Comparison of ENCODE assay signal across 14 mouse cellular contexts in genomic region chr12:117151611-117152010, GRCm38 (mm10).
DNase-seq lines count a peak whose midpoint lies in the region; ATAC-seq and TF ChIP-seq lines count a peak whose summit lies in the region.
"Had no signal": no experiment of that assay in that cellular context is flagged by ENCODE, and none has a peak within 500 bp of the region (broad histone marks: within the 10 kb centered on the region; RNA-seq: fewer than 3 reads in every experiment).

No protein-coding gene starts in this region.

- ATAC-seq in forebrain, postnatal 0 days: no peak
- ATAC-seq in midbrain, embryonic 11.5 days (ENCODE audit: low FRiP score): peak; percentile 41
- ATAC-seq: Patski had no signal

- DNase-seq in ES-CJ7 (ENCODE audit: low read depth, low spot score): peak; percentile 9
- peak; percentile 36 for DNase-seq in embryo, embryonic 11 days
- peak; percentile 36 for DNase-seq in forebrain, postnatal 0 days
- peak; percentile 96 for DNase-seq in midbrain, embryonic 11.5 days (ENCODE audit: low spot score, missing footprints)
- DNase-seq in adrenal gland, postnatal 36 days: no peak
- DNase-seq in layer of hippocampus, postnatal 14 days (ENCODE audit: low spot score in 2 of 2): no peak
- no peak for DNase-seq in lung, postnatal 25 days (ENCODE audit: low spot score)
- DNase-seq in thymus, postnatal 14 days: no peak
- DNase-seq: cerebellum, adult 9-10 months; heart, postnatal 36 days; lung, embryonic 14.5 days; thymus, postnatal 4 days had no signal

- no peaks in the 10 kb centered on the region for H3K36me3 ChIP-seq in forebrain, postnatal 0 days (ENCODE audit: insufficient read depth)
- H3K36me3 ChIP-seq in midbrain, embryonic 11.5 days (ENCODE audit: control insufficient read depth, insufficient read depth, low read length): no peaks in the 10 kb centered on the region
- H3K36me3 ChIP-seq: kidney, embryonic 15.5 days had no signal

- H3K4me1 ChIP-seq in forebrain, postnatal 0 days (ENCODE audit: insufficient read depth): peaks cover 16% of the 10 kb centered on the region
- H3K4me1 ChIP-seq in midbrain, embryonic 11.5 days (ENCODE audit: control insufficient read depth, insufficient read depth, low read length): peaks cover 36% of the 10 kb centered on the region

- WGBS in forebrain, postnatal 0 days: 8% methylated on average over 7 of the region's 7 CpGs
- WGBS in midbrain, embryonic 11.5 days: 6% methylated on average over 7 of the region's 7 CpGs

- H3K27me3 ChIP-seq in forebrain, postnatal 0 days (ENCODE audit: insufficient read depth, low read length): peaks cover 17% of the 10 kb centered on the region; the same call in 1 of the 2 replicates
- no peaks in the 10 kb centered on the region for H3K27me3 ChIP-seq in midbrain, embryonic 11.5 days (ENCODE audit: control insufficient read depth, insufficient read depth, low read length)

- peak overlapping the region; percentile 24 for H3K4me3 ChIP-seq in forebrain, postnatal 0 days (ENCODE audit: low read depth, low read length)
- peak overlapping the region; percentile 97 for H3K4me3 ChIP-seq in midbrain, embryonic 11.5 days (ENCODE audit: low read depth, low read length)

- H3K9me3 ChIP-seq in forebrain, postnatal 0 days (ENCODE audit: low read length): no peaks in the 10 kb centered on the region
- H3K9me3 ChIP-seq in midbrain, embryonic 11.5 days (ENCODE audit: control insufficient read depth, low read length): no peaks in the 10 kb centered on the region
- H3K9me3 ChIP-seq: kidney, embryonic 15.5 days had no signal

- H3K9ac ChIP-seq in forebrain, postnatal 0 days: peak overlapping the region; percentile 40
- H3K9ac ChIP-seq in midbrain, embryonic 11.5 days (ENCODE audit: low read length): peak overlapping the region; percentile 100
- H3K9ac ChIP-seq: kidney, embryonic 15.5 days; lung, embryonic 14.5 days had no signal

- peak overlapping the region; percentile 58 for H3K27ac ChIP-seq in forebrain, postnatal 0 days (ENCODE audit: low read depth, low read length)
- H3K27ac ChIP-seq in midbrain, embryonic 11.5 days (ENCODE audit: low read depth, low read length): peak overlapping the region; percentile 99
- H3K27ac ChIP-seq: kidney, embryonic 15.5 days had no signal

- peak overlapping the region; percentile 46 for H3K4me2 ChIP-seq in forebrain, postnatal 0 days (ENCODE audit: low read depth)
- peak overlapping the region; percentile 63 for H3K4me2 ChIP-seq in midbrain, embryonic 11.5 days

- TF ChIP-seq CTCF in forebrain, postnatal 0 days (IDR thresholded peaks at IDR 0.05; ENCODE audit: low read depth): no peak

Comparison
In these comparisons a context has a peak if more than half of its experiments do, and no peak if none do; other contexts are left out.
1. DNase-seq: peak in ES-CJ7 (single experiment), embryo, embryonic 11 days (single experiment), forebrain, postnatal 0 days (single experiment) and midbrain, embryonic 11.5 days (single experiment); none in adrenal gland, postnatal 36 days (0 of 2), layer of hippocampus, postnatal 14 days (0 of 2), lung, postnatal 25 days (single experiment) and thymus, postnatal 14 days (single experiment).